Mouse (Mus musculus) embryonic fibroblast, embryonic 13.5 days (primary cell): ENCODE data around the gene Tspyl3. TPM values are rescaled to one million over a fixed set of nuclear protein-coding genes. Genes with fewer than 3 reads are reported as not detected.
"Not testable (repeated sequence)": the region's sequence is repeated elsewhere in the genome, so short reads cannot be mapped to it uniquely, and the experiment has no call there.

ENCODE experiments used
- H3K27ac ChIP-seq: 2 replicates; pipeline ENCODE4 v1.5.1; 2012; ENCODE audit warnings: low read length, control low read depth, inconsistent platforms; ENCODE audit not compliant: insufficient read depth
- H3K4me1 ChIP-seq: 2 replicates; pipeline ENCODE4 v1.6.1; 2011; ENCODE audit warnings: low read length; ENCODE audit not compliant: control insufficient read depth, insufficient read depth
- H3K4me3 ChIP-seq: 2 replicates; pipeline ENCODE4 v1.5.1; 2011; ENCODE audit warnings: mild to moderate bottlenecking, control low read depth, low read length; ENCODE audit not compliant: insufficient read depth
- CTCF ChIP-seq: IDR thresholded peaks from 2 replicates; pipeline ENCODE4 v1.5.1; 2011; ENCODE audit warnings: mild to moderate bottlenecking, control low read depth, low read length, moderate library complexity, borderline replicate concordance; ENCODE audit not compliant: insufficient read depth
- POLR2A ChIP-seq: IDR thresholded peaks from 2 replicates; pipeline ENCODE4 v1.6.1; 2011; ENCODE audit warnings: low read depth, mild to moderate bottlenecking, control low read depth, low read length, moderate library complexity
- polyA plus RNA-seq: library from polyadenylated mRNA; stranded (reverse); fragments of >200 nt; gene quantifications from 2 replicates; pipeline ENCODE4 v1.2.4, GENCODE M21; 2011; ENCODE audit warnings: low read depth; ENCODE audit not compliant: missing spikeins, insufficient read length

The Tspyl3 gene
- 4.7 and 5.3 TPM in 2 replicates for polyA plus RNA-seq

- TF ChIP-seq POLR2A, result peak; percentile 44
- no peak for TF ChIP-seq CTCF
- Histone ChIP-seq H3K4me3 (peak within 1 kb of the TSS; percentile 36), H3K27ac (no peak within 1 kb of the TSS), H3K4me1 (no peaks in the 10 kb centered on the region)
Measured at GRCm38 (mm10) chr2:153224946-153225594, at the start of gene Tspyl3. Gene Tspyl3, minus strand, starts transcription at chr2:153225441.

GRCm38 (mm10) chr2:153274919-153275247 is 49.6 kb upstream of the Tspyl3 start:
- Histone ChIP-seq H3K4me1 (no peaks in the 10 kb centered on the region), H3K4me3 (no peak overlapping the region), H3K27ac (no peak overlapping the region)
- TF ChIP-seq POLR2A (no peak), CTCF (no peak)

GRCm38 (mm10) chr2:153274200-153274918 is 49.1 kb upstream of the Tspyl3 start:
- H3K4me1 ChIP-seq, H3K4me3 ChIP-seq, H3K27ac ChIP-seq: not testable (repeated sequence)

GRCm38 (mm10) chr2:153270231-153270915 is 45.1 kb upstream of the Tspyl3 start:
- H3K27ac ChIP-seq, H3K4me3 ChIP-seq, H3K4me1 ChIP-seq: not testable (repeated sequence)

- H3K27ac ChIP-seq, result no peak overlapping the region
- TF ChIP-seq POLR2A (no peak), CTCF (no peak)
- H3K4me1 ChIP-seq, result no peaks in the 10 kb centered on the region
- H3K4me3 ChIP-seq, result no peak overlapping the region
Measured at GRCm38 (mm10) chr2:153267331-153267730, 42.1 kb upstream of the Tspyl3 start.

- TF ChIP-seq POLR2A, result no peak
- Histone ChIP-seq H3K27ac (no peak overlapping the region), H3K4me1 (no peaks in the 10 kb centered on the region)
Measured at GRCm38 (mm10) chr2:153263053-153263452, 37.8 kb upstream of the Tspyl3 start.

GRCm38 (mm10) chr2:153259864-153260674 is 34.8 kb upstream of the Tspyl3 start:
- Histone ChIP-seq H3K4me3 (no peak overlapping the region), H3K27ac (no peak overlapping the region), H3K4me1 (no peaks in the 10 kb centered on the region)
- TF ChIP-seq POLR2A, result no peak
- TF ChIP-seq CTCF, result no peak

More at GRCm38 (mm10) chr2:153263053-153263452, 37.8 kb upstream of the Tspyl3 start:
- no peak overlapping the region for H3K4me3 ChIP-seq

- TF ChIP-seq CTCF, result no peak
- no peak for TF ChIP-seq POLR2A
- Histone ChIP-seq H3K27ac (no peak overlapping the region), H3K4me3 (no peak overlapping the region), H3K4me1 (no peaks in the 10 kb centered on the region)
Measured at GRCm38 (mm10) chr2:153259030-153259863, 34.0 kb upstream of the Tspyl3 start.

GRCm38 (mm10) chr2:153256604-153257003 is 31.4 kb upstream of the Tspyl3 start:
- H3K4me1 ChIP-seq, result no peaks in the 10 kb centered on the region
- no peak for TF ChIP-seq POLR2A
- TF ChIP-seq CTCF, result no peak
- no peak overlapping the region for H3K27ac ChIP-seq
- no peak overlapping the region for H3K4me3 ChIP-seq
